Mouse (Mus musculus): ENCODE results near the gene Rpl28. TPM values are rescaled to one million over a fixed set of nuclear protein-coding genes. Genes with fewer than 3 reads are reported as not detected.

The Rpl28 gene
- polyA plus RNA-seq, 2 experiments: 186 to 307 TPM

DNA sequence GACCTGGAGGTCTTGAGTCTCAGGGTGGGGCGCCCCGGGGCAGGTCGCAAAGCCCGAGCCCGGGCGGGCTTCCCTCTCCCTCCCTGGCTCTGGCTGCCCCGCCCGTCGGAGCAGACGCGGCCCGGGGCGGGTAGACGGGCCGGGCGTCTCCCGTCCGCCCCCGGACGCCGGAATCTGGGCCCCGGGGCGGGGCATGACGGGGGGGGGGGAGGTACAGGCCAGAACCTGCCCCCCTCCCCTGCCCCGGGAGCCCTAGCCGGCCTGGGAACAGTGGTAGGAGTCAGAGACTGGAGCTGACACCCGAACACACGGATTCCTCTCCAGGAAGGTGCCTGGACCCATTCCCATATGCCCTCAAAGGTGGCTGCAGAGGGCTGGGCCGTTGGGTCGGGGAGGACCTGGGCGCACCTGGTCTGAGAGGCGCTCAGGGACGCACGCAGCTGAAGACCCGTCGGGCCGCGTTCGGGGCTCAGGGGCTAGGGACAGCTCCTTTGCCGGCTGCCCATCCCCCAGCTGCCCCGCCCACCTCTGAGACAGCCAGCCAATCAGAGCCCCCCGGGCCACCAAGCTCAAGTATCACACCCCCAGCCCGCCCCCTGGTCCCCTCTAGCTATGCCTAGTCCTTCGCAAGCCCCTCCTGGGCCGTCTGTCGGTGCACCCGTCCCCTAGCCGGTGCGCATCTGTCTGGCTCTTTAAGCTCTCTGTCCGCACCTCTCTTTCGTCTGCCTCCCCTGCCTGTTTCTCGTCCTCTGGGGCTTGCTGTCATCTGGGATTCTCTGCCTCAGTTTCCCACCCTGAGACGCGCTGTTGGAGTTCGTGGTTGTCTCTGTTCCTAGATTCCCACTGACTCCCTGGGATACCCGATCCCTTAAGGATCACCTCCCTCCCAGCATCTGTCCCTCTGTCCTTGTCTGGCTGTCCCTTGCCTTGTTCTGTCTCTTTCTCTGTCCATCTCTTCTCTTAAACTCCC lies 15.5 kb upstream of the Rpl28 start:
- H3K4me3 ChIP-seq (ENCODE audit: insufficient read depth in 1 of 2, low read depth in 2 of 2, low read length in 2 of 2): peak overlapping the region; percentile 14 to 20; a peak in 2 of 4 replicates
- no peaks in the 10 kb centered on the region for H3K9me3 ChIP-seq (ENCODE audit: control insufficient read depth, low read length)
- no peaks in the 10 kb centered on the region for H3K4me1 ChIP-seq (replicated peaks; ENCODE audit: control insufficient read depth in 2 of 2, insufficient read depth in 2 of 2, low read length in 1 of 2)
- peak overlapping the region; percentile 46 for H3K4me2 ChIP-seq (ENCODE audit: low read depth)
- no peak overlapping the region for H3K9ac ChIP-seq (replicated peaks)
- no peak overlapping the region for H3K27ac ChIP-seq
- H3K36me3 ChIP-seq (replicated peaks; ENCODE audit: control insufficient read depth, insufficient read depth, low read depth): no peaks in the 10 kb centered on the region
- DNase-seq (ENCODE audit: low read depth in 3 of 3, low spot score in 3 of 3) (no peak), ATAC-seq (ENCODE audit: insufficient read depth) (peak; percentile 47)
- 2% methylated on average over 55 of the region's 56 CpGs for WGBS (ENCODE audit: insufficient replicate concordance)
- TF ChIP-seq CTCF (IDR thresholded peaks at IDR 0.05; ENCODE audit: low read depth) (no peak), EP300 (IDR thresholded peaks at IDR 0.05; ENCODE audit: low read depth) (no peak)
- H3K27me3 ChIP-seq (ENCODE audit: control insufficient read depth, insufficient read depth, low read length): peaks cover 56% of the 10 kb centered on the region

DNA sequence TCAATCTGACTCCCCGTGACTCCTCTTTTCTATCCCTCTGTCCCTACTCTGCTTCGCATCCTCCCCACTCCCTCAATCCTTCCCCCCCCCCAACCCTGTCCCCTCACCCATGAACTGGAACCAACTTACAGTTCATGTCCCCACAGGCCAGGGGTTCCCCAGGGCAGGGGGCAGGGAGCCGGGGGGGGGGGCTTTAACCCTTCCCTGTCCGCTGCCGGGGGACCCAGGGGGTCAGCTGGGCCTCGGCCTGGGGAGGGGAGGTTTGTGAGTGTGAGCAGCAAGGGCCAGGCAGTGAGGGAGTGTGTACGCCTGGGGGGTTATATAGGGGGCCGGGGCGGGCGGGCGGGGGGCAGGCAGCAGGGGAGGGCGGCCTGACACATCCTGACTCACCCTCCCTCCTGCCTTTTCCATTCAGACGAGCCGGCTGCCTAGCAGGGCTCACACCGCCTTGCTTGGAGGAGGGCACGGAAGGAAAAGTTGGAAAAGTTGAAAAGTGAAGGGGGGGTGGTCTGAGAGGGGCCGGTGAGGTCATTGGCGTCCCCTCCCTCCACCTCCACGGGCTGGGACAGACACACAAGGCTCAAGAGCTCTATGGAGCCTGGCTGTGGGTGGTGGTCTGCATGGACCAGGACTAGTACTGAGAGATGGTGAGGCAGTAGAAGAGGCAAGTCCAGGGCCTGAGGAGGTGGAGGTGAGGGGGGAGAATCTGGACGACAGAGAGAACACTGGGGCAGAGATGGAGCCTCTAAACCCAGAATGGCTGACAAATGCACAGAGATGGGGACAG lies 14.6 kb upstream of the Rpl28 start:
- WGBS (ENCODE audit: insufficient replicate concordance): 14% methylated on average over 20 of the region's 20 CpGs
- DNase-seq (ENCODE audit: low read depth in 3 of 3, low spot score in 3 of 3) (no peak), ATAC-seq (ENCODE audit: insufficient read depth) (no peak)
- no peaks in the 10 kb centered on the region for H3K4me1 ChIP-seq (replicated peaks; ENCODE audit: control insufficient read depth in 2 of 2, insufficient read depth in 2 of 2, low read length in 1 of 2)
- no peak overlapping the region for H3K27ac ChIP-seq
- no peak for TF ChIP-seq EP300 (IDR thresholded peaks at IDR 0.05; ENCODE audit: low read depth)
- no peak for TF ChIP-seq CTCF (IDR thresholded peaks at IDR 0.05; ENCODE audit: low read depth)
- H3K27me3 ChIP-seq (ENCODE audit: control insufficient read depth, insufficient read depth, low read length): peaks cover 56% of the 10 kb centered on the region
- H3K9me3 ChIP-seq (ENCODE audit: control insufficient read depth, low read length): no peaks in the 10 kb centered on the region
- no peak overlapping the region for H3K9ac ChIP-seq (replicated peaks)
- H3K36me3 ChIP-seq (replicated peaks; ENCODE audit: control insufficient read depth, insufficient read depth, low read depth): no peaks in the 10 kb centered on the region
- no peak overlapping the region for H3K4me2 ChIP-seq (ENCODE audit: low read depth)
- H3K4me3 ChIP-seq (ENCODE audit: insufficient read depth in 1 of 2, low read depth in 2 of 2, low read length in 2 of 2): no peak overlapping the region

DNA sequence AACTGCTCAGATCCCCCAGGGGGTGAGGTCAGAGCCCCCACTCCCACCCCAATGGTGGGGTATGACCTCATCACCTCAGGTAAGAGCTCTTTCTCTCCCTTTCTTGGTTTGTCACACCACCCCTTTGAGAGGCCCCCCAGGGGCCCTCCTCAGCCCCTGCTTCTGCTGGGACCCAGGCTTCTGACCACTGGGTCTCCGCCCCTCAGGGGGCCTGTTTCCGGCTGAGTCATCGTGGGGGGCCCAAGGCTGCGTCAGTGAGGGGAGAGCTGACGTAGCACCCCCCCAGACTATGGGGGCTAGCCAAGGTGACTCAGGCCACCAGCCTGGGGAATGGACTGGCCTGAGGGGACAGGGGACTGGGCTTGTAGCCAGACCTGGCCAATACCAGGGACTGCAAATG lies 12.8 kb upstream of the Rpl28 start:
- H3K9ac ChIP-seq (replicated peaks): no peak overlapping the region
- no peak for ATAC-seq (ENCODE audit: insufficient read depth)
- peaks cover 44% of the 10 kb centered on the region for H3K27me3 ChIP-seq (ENCODE audit: control insufficient read depth, insufficient read depth, low read length)

DNA sequence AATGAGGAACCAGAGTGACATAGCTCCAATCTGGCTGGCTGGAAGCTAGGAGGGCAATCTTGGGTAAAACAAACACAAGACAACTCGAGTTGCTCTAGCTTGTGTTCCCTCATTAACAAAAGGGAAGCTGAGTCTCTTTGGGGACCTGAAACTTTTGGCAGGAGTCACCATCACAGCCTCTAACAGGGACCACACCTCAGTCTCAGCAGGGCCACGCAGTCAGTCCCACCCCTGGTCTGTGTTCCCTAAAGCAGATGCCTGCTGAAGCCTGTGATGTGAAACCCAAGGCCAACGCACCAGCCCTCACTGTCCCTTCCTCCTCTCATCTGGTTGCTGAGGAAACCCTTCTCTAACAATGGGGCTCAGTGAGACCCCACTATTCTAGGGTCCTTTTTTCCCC lies 10.5 kb upstream of the Rpl28 start:
- WGBS (ENCODE audit: insufficient replicate concordance): 23% methylated on average over 3 of the region's 3 CpGs
- H3K27me3 ChIP-seq (ENCODE audit: control insufficient read depth, insufficient read depth, low read length): peaks cover 22% of the 10 kb centered on the region
- ATAC-seq (ENCODE audit: insufficient read depth): no peak
- H3K9me3 ChIP-seq (ENCODE audit: control insufficient read depth, low read length): no peaks in the 10 kb centered on the region
- no peak overlapping the region for H3K4me3 ChIP-seq (ENCODE audit: insufficient read depth in 1 of 2, low read depth in 2 of 2, low read length in 2 of 2)
- no peak for DNase-seq (ENCODE audit: low read depth in 3 of 3, low spot score in 3 of 3)
- no peak overlapping the region for H3K27ac ChIP-seq
- no peak for TF ChIP-seq CTCF (IDR thresholded peaks at IDR 0.05; ENCODE audit: low read depth)
- TF ChIP-seq EP300 (IDR thresholded peaks at IDR 0.05; ENCODE audit: low read depth): no peak
- H3K4me2 ChIP-seq (ENCODE audit: low read depth): no peak overlapping the region
- H3K36me3 ChIP-seq (replicated peaks; ENCODE audit: control insufficient read depth, insufficient read depth, low read depth): no peaks in the 10 kb centered on the region
- H3K4me1 ChIP-seq (replicated peaks; ENCODE audit: control insufficient read depth in 2 of 2, insufficient read depth in 2 of 2, low read length in 1 of 2): peaks cover 4 to 7% of the 10 kb centered on the region in 2 experiments
- H3K9ac ChIP-seq (replicated peaks): no peak overlapping the region

More for the DNA sequence above, 12.8 kb upstream of the Rpl28 start:
- H3K4me3 ChIP-seq (ENCODE audit: insufficient read depth in 1 of 2, low read depth in 2 of 2, low read length in 2 of 2): no peak overlapping the region
- H3K4me1 ChIP-seq (replicated peaks; ENCODE audit: control insufficient read depth in 2 of 2, insufficient read depth in 2 of 2, low read length in 1 of 2): peaks cover 4 to 7% of the 10 kb centered on the region in 2 experiments
- no peak for DNase-seq (ENCODE audit: low read depth in 3 of 3, low spot score in 3 of 3)
- H3K27ac ChIP-seq: no peak overlapping the region
- WGBS (ENCODE audit: insufficient replicate concordance): 12% methylated on average over 5 of the region's 5 CpGs
- no peak overlapping the region for H3K4me2 ChIP-seq (ENCODE audit: low read depth)
- no peaks in the 10 kb centered on the region for H3K9me3 ChIP-seq (ENCODE audit: control insufficient read depth, low read length)
- no peak for TF ChIP-seq CTCF (IDR thresholded peaks at IDR 0.05; ENCODE audit: low read depth)
- no peak for TF ChIP-seq EP300 (IDR thresholded peaks at IDR 0.05; ENCODE audit: low read depth)
- H3K36me3 ChIP-seq (replicated peaks; ENCODE audit: control insufficient read depth, insufficient read depth, low read depth): no peaks in the 10 kb centered on the region

DNA sequence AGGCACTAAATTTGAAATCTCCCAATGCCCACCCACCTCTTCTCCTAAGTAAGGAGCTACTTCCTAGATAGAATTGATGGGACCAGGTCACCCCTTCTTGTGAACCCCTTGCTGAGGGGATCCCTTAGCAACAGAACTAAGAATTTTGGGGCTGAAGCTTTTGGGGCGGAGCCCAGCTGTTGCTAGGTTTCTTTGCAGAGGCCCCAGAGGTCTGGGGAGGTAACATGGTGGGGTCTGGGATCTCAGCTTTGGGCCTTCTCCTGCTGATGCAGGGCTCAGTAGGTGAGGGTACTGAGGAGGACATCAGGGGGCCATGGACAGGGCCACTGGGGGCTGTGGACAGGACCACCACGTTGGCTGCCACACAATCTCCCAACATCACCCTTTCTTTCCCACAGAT lies 9.9 kb upstream of the Rpl28 start, which contains the start of the genes Il11 and Tmem190:
Gene Il11, minus strand, starts transcription at position 101 of the 400 bp plus-strand sequence.
Gene Tmem190, plus strand, starts transcription at position 179 of the 400 bp plus-strand sequence.
- TF ChIP-seq CTCF (IDR thresholded peaks at IDR 0.05; ENCODE audit: low read depth) (no peak), EP300 (IDR thresholded peaks at IDR 0.05; ENCODE audit: low read depth) (no peak)
- peaks cover 4 to 9% of the 10 kb centered on the region in 2 experiments for H3K4me1 ChIP-seq (replicated peaks; ENCODE audit: control insufficient read depth in 2 of 2, insufficient read depth in 2 of 2, low read length in 1 of 2)
- peak within 1 kb of the TSS; percentile 20; the same call in 1 of the 2 replicates for H3K4me2 ChIP-seq (ENCODE audit: low read depth)
- DNase-seq (ENCODE audit: low read depth in 3 of 3, low spot score in 3 of 3): no peak
- 60% methylated on average over 2 of the region's 2 CpGs for WGBS (ENCODE audit: insufficient replicate concordance)
- peaks cover 16% of the 10 kb centered on the region for H3K27me3 ChIP-seq (ENCODE audit: control insufficient read depth, insufficient read depth, low read length)
- no peaks in the 10 kb centered on the region for H3K36me3 ChIP-seq (replicated peaks; ENCODE audit: control insufficient read depth, insufficient read depth, low read depth)
- H3K27ac ChIP-seq: no peak within 1 kb of the TSS
- ATAC-seq (ENCODE audit: insufficient read depth): no peak
- H3K9ac ChIP-seq (replicated peaks): no peak within 1 kb of the TSS
- H3K4me3 ChIP-seq (ENCODE audit: insufficient read depth in 1 of 2, low read depth in 2 of 2, low read length in 2 of 2): no peak within 1 kb of the TSS
- H3K9me3 ChIP-seq (ENCODE audit: control insufficient read depth, low read length): no peaks in the 10 kb centered on the region
